Mouse (Mus musculus) adipocyte (in vitro differentiated cells): ENCODE data around the gene Fam168a.

ENCODE experiments used
- DNase-seq: peaks from one replicate; pipeline ENCODE4 v3.0.0-alpha.2; 2016; ENCODE audit warnings: low spot score

Gene Fam168a

GRCm38 (mm10) chr7:100780192-100780591, 73.8 kb downstream of the Fam168a start:
- no peak for DNase-seq

GRCm38 (mm10) chr7:100784650-100785049, 78.2 kb downstream of the Fam168a start:
- no peak for DNase-seq

- no peak for DNase-seq
Observed at GRCm38 (mm10) chr7:100785426-100785825, 79.0 kb downstream of the Fam168a start.

GRCm38 (mm10) chr7:100786078-100786477, 79.6 kb downstream of the Fam168a start:
- no peak for DNase-seq

GRCm38 (mm10) chr7:100788291-100788690, 81.9 kb downstream of the Fam168a start:
- peak; percentile 8 for DNase-seq

GRCm38 (mm10) chr7:100798810-100799209, 92.4 kb downstream of the Fam168a start:
- peak; percentile 31 for DNase-seq

- no peak for DNase-seq
Observed at GRCm38 (mm10) chr7:100805391-100805790, 99.0 kb downstream of the Fam168a start.

- DNase-seq: no peak
Observed at GRCm38 (mm10) chr7:100811912-100812311, 105.5 kb downstream of the Fam168a start.

- no peak for DNase-seq
Observed at GRCm38 (mm10) chr7:100812641-100813040, 106.2 kb downstream of the Fam168a start.

GRCm38 (mm10) chr7:100815900-100816570, 109.6 kb downstream of the Fam168a start:
- no peak for DNase-seq

GRCm38 (mm10) chr7:100816759-100817441, 110.5 kb downstream of the Fam168a start:
- no peak for DNase-seq

- DNase-seq: no peak
Observed at GRCm38 (mm10) chr7:100817442-100817760, 111.0 kb downstream of the Fam168a start.

GRCm38 (mm10) chr7:100818401-100819064, 112.1 kb downstream of the Fam168a start:
- DNase-seq: peak; percentile 40

- DNase-seq: no peak
Observed at GRCm38 (mm10) chr7:100824661-100825060, 118.2 kb downstream of the Fam168a start.

GRCm38 (mm10) chr7:100828549-100828948, 122.1 kb downstream of the Fam168a start:
- no peak for DNase-seq

- DNase-seq: no peak
Observed at GRCm38 (mm10) chr7:100833859-100834258, 127.4 kb downstream of the Fam168a start.

GRCm38 (mm10) chr7:100835168-100835567, 128.7 kb downstream of the Fam168a start:
- no peak for DNase-seq

GRCm38 (mm10) chr7:100835711-100836110, 129.3 kb downstream of the Fam168a start:
- DNase-seq: no peak

- DNase-seq: no peak
Observed at GRCm38 (mm10) chr7:100836657-100837056, 130.2 kb downstream of the Fam168a start.

- DNase-seq: no peak
Observed at GRCm38 (mm10) chr7:100837701-100838100, 131.3 kb downstream of the Fam168a start.

- peak; percentile 21 for DNase-seq
Observed at GRCm38 (mm10) chr7:100839632-100840402, 133.4 kb downstream of the Fam168a start.

- no peak for DNase-seq
Observed at GRCm38 (mm10) chr7:100840906-100841305, 134.5 kb downstream of the Fam168a start.
